Mouse (Mus musculus): ENCODE data around the gene Gm10413. TPM values are rescaled to one million over a fixed set of nuclear protein-coding genes. Genes with fewer than 3 reads are reported as not detected.

Gene Gm10413
- polyA plus RNA-seq (2015; fragmentation: Nextera tagmentation; extraction: Ambion mirVana): not detected in 2 replicates

DNA sequence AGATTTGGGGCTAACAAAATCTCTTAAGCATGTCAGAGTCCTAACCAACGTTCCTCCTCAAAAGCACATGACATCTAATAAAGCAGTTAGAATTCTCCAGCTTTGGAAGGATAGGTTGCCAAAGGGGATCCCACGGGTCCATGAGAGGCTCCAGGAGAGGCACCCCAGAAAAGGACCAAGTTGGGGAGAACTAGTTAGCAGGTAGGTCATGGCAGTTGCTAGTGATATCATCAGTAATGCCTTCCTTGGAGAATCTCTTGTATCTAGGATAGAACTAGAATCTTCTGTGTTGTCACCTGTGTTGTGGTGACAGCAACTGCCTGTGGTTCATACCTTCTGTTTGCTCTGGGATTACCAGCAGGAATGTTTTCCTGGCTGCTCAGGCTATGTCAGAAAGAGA lies at the start of gene Gm10413:
Gene Gm10413, plus strand, starts transcription at position 301 of the 400 bp plus-strand sequence.

DNA sequence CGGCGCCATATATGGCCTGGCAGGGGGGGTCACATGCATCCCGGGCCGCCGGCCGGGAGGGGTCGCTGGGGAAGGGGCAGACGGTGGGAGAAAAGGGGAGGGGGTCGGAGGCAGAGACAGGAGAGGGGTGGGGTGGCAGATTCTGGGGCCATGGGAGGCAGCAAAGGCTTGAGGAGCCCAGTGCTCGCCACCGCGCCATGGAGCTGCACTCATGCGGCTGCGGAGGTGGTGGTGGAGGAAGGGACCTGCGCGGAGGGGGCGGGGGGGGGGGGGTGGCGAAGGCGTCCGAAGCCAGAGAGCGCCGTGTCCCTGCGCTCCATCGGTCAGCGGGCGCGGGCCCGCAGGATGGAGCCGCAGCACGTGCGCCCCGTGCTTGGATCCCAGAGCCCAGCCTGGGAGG lies 17.4 kb downstream of the Gm10413 start, which contains the start of gene Gm10409:
Gene Gm10409, plus strand, starts transcription at position 301 of the 400 bp plus-strand sequence.

GRCm38 (mm10) chr14:3427803-3428202 lies 32.9 kb downstream of the Gm10413 start, which contains the start of gene Gm3005:
Gm3005 (plus strand) TSS chr14:3428103.

GRCm38 (mm10) chr14:3449079-3449478 lies 54.2 kb downstream of the Gm10413 start, which contains the start of gene Gm10408:
Gm10408 (plus strand) TSS chr14:3449379.

Other genes starting within 250 kb of the Gm10413 start
- not detected in 2 replicates for gene Gm5795, start 206.8 kb upstream of the Gm10413 start, polyA plus RNA-seq (2015; fragmentation: Nextera tagmentation; extraction: Ambion mirVana)
- 0.93 and 1.2 TPM in 2 replicates for gene D830030K20Rik, start 186.6 kb upstream of the Gm10413 start, polyA plus RNA-seq (2015; fragmentation: Nextera tagmentation; extraction: Ambion mirVana)
- not detected in 2 replicates for gene Gm2956, start 62.5 kb upstream of the Gm10413 start, polyA plus RNA-seq (2015; fragmentation: Nextera tagmentation; extraction: Ambion mirVana)
- gene Gm10409, start 17.5 kb downstream of the Gm10413 start, polyA plus RNA-seq (2015; fragmentation: Nextera tagmentation; extraction: Ambion mirVana): 0.13 and 0.15 TPM in 2 replicates
- gene Gm3005, start 33.0 kb downstream of the Gm10413 start, polyA plus RNA-seq (2015; fragmentation: Nextera tagmentation; extraction: Ambion mirVana): 0.10 TPM in 1 of 2 replicates, not detected in the other
- gene Gm10408, start 54.3 kb downstream of the Gm10413 start, polyA plus RNA-seq (2015; fragmentation: Nextera tagmentation; extraction: Ambion mirVana): not detected in 2 replicates
- gene Gm3012, start 239.4 kb downstream of the Gm10413 start, polyA plus RNA-seq (2015; fragmentation: Nextera tagmentation; extraction: Ambion mirVana): not detected in 2 replicates